Mouse (Mus musculus) heart, postnatal 0 days (tissue): ENCODE results near the gene Kel.

Experiments used
- CTCF ChIP-seq: IDR thresholded peaks from 2 replicates; pipeline ENCODE4 v1.5.1; 2016; ENCODE audit warnings: antibody characterized with exemption, control low read depth, low read depth
- EP300 ChIP-seq: IDR thresholded peaks from 2 replicates; pipeline ENCODE4 v1.6.1; 2016; ENCODE audit warnings: antibody characterized with exemption, low read depth

GRCm38 (mm10) chr6:41706275-41706674 is 2.1 kb upstream of the Kel start:
- no peak for TF ChIP-seq CTCF
- TF ChIP-seq EP300 = no peak
